Mouse (Mus musculus): Measurements from ENCODE around the gene Dip2a. TPM values are rescaled to one million over a fixed set of nuclear protein-coding genes. Genes with fewer than 3 reads are reported as not detected.
A peak's percentile ranks its signal among the peaks of the same experiment; 100 is the strongest.

The Dip2a gene
- polyA plus RNA-seq, 1 experiment, result 12.1 TPM

DNA sequence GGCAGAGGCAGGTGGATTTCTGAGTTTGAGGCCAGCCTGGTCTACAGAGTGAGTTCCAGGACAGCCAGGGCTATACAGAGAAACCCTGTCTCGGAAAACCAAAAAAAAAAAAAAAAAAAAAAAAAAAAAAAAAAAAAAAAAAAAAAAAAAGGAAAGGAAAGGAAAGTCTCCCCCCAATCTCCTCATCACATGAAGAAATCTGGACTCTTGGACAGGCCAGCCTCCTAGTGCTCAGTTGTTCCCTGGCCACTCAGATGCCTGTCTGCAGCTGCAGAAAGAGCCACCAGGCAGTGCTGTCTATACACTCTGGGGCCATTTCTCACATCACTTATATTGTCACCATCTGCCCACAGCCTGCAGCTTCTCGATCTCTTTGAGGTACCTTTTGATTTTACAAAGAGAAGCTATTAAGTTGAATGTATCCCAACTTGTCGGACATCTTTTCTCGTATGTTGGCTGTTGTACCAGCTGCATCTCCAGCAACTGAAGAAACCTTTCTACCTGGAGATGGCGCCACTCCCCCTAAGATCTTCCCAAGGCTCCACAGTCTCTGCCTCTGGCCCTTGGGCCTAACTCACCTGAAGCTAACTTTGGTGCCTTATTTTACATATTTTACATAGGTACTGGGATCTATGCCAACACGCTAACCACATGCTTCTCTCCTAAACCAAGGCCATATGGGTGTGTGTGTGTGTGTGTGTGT is 18.6 kb downstream of the Dip2a start:
- TF ChIP-seq CTCF (IDR thresholded peaks at IDR 0.05; ENCODE audit: low read depth, low read length) (no peak), POLR2A (IDR thresholded peaks at IDR 0.05; ENCODE audit: borderline replicate concordance, low read depth, low read length) (no peak)
- H3K27ac ChIP-seq (ENCODE audit: insufficient read depth, low read depth, low read length), result no peak overlapping the region
- no peak overlapping the region for H3K4me3 ChIP-seq (ENCODE audit: insufficient read depth, low read length)
- H3K4me1 ChIP-seq (ENCODE audit: control insufficient read depth, insufficient read depth, low read length), result no peaks in the 10 kb centered on the region

DNA sequence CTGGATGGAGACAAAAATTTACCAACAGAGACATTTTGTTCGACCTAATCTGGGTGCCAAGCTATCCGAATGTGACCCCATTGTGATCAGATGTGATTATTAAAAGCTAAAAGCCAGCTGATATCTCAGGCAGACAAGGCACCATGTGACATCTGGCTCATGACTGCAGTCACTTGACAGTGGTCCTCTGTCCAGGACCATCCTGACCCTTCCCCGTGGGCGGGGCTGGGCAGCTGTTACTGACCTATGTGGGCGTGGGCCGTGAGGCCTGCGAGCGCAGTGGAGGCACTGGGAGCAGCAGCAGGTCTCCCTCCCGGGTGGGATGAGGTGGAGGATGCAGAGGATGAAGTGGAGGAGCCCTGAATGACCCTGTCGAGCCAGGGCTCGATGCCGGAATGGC is 27.5 kb downstream of the Dip2a start:
- no peak for TF ChIP-seq POLR2A (IDR thresholded peaks at IDR 0.05; ENCODE audit: borderline replicate concordance, low read depth, low read length)
- no peak for TF ChIP-seq CTCF (IDR thresholded peaks at IDR 0.05; ENCODE audit: low read depth, low read length)
- H3K4me3 ChIP-seq (ENCODE audit: insufficient read depth, low read length), result no peak overlapping the region

DNA sequence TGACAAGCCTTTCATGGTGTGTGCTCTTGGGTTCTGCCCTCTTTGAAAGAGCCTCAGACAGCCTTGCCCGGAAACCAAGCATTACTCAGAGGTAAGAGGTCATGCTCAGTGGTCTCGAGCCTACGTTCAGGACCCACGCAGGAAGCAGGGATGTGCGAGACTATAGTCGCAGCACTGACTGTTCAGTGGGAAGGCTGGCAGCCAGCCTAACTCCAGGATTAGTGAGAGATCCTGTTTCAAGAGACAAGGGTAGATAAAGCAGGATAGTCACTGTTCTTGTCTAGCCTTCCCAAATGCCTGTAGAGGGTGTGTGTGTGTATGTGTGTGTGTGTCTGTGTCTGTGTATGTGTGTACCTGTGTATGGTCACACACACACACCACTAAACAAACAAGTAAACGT is 28.9 kb downstream of the Dip2a start:
- Histone ChIP-seq H3K27ac (ENCODE audit: insufficient read depth, low read depth, low read length) (no peak overlapping the region), H3K4me1 (ENCODE audit: control insufficient read depth, insufficient read depth, low read length) (no peaks in the 10 kb centered on the region), H3K4me3 (ENCODE audit: insufficient read depth, low read length) (no peak overlapping the region)
- no peak for TF ChIP-seq CTCF (IDR thresholded peaks at IDR 0.05; ENCODE audit: low read depth, low read length)
- no peak for TF ChIP-seq POLR2A (IDR thresholded peaks at IDR 0.05; ENCODE audit: borderline replicate concordance, low read depth, low read length)

More for the DNA sequence above, 27.5 kb downstream of the Dip2a start:
- H3K4me1 ChIP-seq (ENCODE audit: control insufficient read depth, insufficient read depth, low read length), result no peaks in the 10 kb centered on the region
- no peak overlapping the region for H3K27ac ChIP-seq (ENCODE audit: insufficient read depth, low read depth, low read length)

DNA sequence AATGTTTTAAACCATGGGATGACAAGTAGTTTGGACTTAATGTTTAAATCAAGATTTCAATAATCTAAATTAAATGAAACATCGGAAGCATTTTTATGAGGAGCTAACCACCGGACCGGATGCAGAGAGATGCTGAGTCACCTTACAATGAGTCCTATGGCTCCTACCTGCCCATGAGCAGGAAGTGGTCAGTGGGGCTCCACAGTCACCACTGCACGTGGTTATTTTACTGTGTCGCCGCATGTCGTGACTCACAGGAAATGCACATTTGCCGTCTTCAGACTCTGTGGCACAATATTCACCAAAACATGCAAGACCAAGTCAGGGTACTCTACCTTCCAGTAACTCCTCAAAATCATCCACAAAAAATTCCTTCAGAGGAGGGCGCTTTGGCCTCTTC is 38.4 kb downstream of the Dip2a start:
- Histone ChIP-seq H3K4me1 (ENCODE audit: control insufficient read depth, insufficient read depth, low read length) (peaks cover 10% of the 10 kb centered on the region), H3K4me3 (ENCODE audit: insufficient read depth, low read length) (no peak overlapping the region), H3K27ac (ENCODE audit: insufficient read depth, low read depth, low read length) (no peak overlapping the region)
- TF ChIP-seq POLR2A (IDR thresholded peaks at IDR 0.05; ENCODE audit: borderline replicate concordance, low read depth, low read length) (no peak), CTCF (IDR thresholded peaks at IDR 0.05; ENCODE audit: low read depth, low read length) (no peak)

DNA sequence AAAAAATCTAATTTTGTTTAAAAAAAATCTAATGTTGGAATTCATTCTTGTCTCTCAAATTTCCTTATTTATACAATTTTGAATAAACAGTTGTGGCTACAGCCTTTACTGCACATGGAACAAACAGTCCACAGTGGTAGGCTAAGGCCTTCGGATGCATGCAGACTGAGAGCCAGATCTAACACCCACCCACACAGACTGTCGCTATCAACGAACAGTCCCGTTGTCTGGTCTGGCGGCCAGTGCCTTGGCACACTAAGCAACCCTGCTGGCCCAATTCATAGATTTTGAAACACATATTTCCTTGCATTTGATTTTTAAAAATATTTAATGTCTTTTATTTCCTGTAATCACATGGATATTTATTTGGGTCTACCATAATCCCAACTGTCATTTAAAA is 45.0 kb downstream of the Dip2a start:
- TF ChIP-seq POLR2A (IDR thresholded peaks at IDR 0.05; ENCODE audit: borderline replicate concordance, low read depth, low read length), result no peak
- TF ChIP-seq CTCF (IDR thresholded peaks at IDR 0.05; ENCODE audit: low read depth, low read length), result no peak
- no peaks in the 10 kb centered on the region for H3K4me1 ChIP-seq (ENCODE audit: control insufficient read depth, insufficient read depth, low read length)
- H3K4me3 ChIP-seq (ENCODE audit: insufficient read depth, low read length), result no peak overlapping the region
- no peak overlapping the region for H3K27ac ChIP-seq (ENCODE audit: insufficient read depth, low read depth, low read length)

DNA sequence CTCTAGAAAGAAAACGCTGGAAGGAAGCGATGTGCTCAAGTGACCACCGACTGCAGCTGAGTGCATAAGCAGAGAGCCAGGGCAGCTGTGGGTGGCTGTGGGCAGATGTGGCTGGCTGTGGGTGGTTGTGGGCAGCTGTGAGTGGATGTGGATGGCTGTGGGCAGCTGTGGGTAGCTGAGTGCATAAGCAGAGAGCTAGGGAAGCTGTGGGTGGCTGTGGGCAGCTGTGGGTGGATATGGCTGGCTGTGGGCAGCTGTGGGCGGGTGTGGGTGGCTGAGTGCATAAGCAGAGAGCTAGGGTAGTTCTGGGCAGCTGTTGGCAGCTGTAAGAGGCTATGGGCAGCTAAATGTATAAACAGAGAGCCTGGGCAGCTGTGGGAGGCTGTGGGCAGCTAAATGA is 51.9 kb downstream of the Dip2a start:
- H3K27ac ChIP-seq (ENCODE audit: insufficient read depth, low read depth, low read length), result no peak overlapping the region
- TF ChIP-seq POLR2A (IDR thresholded peaks at IDR 0.05; ENCODE audit: borderline replicate concordance, low read depth, low read length), result no peak
- TF ChIP-seq CTCF (IDR thresholded peaks at IDR 0.05; ENCODE audit: low read depth, low read length), result no peak
- no peak overlapping the region for H3K4me3 ChIP-seq (ENCODE audit: insufficient read depth, low read length)

DNA sequence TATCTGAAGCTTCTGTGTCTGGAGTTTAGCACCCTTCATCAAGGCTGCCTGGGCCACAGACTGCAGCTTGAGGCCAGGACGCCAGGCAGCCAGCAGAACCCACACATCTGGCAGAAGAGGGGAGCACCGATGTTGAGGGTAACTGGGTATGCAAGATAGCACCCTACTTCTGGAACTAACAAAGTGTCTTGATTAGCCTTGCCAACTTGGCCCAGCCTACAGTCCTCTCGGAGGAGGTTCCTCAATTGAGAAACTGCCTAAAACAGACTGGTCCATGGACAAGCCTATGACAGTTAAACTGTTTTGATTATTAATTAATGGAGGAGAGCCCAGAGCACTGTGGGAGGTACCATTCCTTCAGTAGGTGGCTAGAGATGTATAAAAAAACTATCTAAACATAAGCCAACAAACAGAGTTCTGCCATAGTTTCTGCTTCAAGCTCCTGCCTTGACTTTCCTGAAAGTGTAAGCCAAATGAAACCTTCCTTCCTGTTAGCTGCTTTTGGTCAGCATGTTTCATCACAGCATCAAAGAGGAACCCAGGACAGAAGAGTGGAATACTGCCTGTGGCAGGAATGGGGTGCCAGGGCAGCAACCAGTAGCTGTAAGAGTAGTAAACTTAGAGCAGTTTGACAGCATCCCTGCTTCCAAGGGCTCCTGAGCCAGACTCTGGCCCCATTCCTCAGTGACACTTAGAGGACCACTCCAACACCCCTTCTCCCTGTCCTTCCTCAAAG is 55.0 kb downstream of the Dip2a start:
- Histone ChIP-seq H3K4me1 (ENCODE audit: control insufficient read depth, insufficient read depth, low read length) (peaks cover 31% of the 10 kb centered on the region), H3K27ac (ENCODE audit: insufficient read depth, low read depth, low read length) (peak overlapping the region; percentile 61), H3K4me3 (ENCODE audit: insufficient read depth, low read length) (no peak overlapping the region)
- TF ChIP-seq CTCF (IDR thresholded peaks at IDR 0.05; ENCODE audit: low read depth, low read length) (no peak), POLR2A (IDR thresholded peaks at IDR 0.05; ENCODE audit: borderline replicate concordance, low read depth, low read length) (no peak)

More for the DNA sequence above, 51.9 kb downstream of the Dip2a start:
- H3K4me1 ChIP-seq (ENCODE audit: control insufficient read depth, insufficient read depth, low read length), result peaks cover 31% of the 10 kb centered on the region

DNA sequence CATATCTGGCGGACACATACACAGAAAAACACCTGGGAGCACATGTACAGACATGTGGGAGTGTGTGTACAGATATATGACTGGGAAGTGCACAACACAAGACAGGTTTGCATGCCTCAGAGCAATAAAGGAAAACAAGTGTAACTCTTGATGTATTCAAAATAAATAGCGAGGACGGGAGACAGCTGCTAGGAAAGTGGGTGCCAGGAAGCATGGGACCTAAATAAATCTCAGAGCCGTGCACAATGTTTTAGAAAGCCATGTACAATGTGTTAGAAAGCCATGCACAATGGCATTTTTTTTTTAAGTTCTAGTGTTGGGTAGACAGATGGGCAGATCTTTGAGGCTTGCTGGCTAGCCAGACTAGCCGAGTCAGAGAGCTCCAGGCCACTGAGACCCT is 56.0 kb downstream of the Dip2a start:
- H3K27ac ChIP-seq (ENCODE audit: insufficient read depth, low read depth, low read length), result no peak overlapping the region; the same call in 1 of the 2 replicates
- no peak overlapping the region for H3K4me3 ChIP-seq (ENCODE audit: insufficient read depth, low read length)
- TF ChIP-seq CTCF (IDR thresholded peaks at IDR 0.05; ENCODE audit: low read depth, low read length), result no peak
- TF ChIP-seq POLR2A (IDR thresholded peaks at IDR 0.05; ENCODE audit: borderline replicate concordance, low read depth, low read length), result no peak
- peaks cover 31% of the 10 kb centered on the region for H3K4me1 ChIP-seq (ENCODE audit: control insufficient read depth, insufficient read depth, low read length)

DNA sequence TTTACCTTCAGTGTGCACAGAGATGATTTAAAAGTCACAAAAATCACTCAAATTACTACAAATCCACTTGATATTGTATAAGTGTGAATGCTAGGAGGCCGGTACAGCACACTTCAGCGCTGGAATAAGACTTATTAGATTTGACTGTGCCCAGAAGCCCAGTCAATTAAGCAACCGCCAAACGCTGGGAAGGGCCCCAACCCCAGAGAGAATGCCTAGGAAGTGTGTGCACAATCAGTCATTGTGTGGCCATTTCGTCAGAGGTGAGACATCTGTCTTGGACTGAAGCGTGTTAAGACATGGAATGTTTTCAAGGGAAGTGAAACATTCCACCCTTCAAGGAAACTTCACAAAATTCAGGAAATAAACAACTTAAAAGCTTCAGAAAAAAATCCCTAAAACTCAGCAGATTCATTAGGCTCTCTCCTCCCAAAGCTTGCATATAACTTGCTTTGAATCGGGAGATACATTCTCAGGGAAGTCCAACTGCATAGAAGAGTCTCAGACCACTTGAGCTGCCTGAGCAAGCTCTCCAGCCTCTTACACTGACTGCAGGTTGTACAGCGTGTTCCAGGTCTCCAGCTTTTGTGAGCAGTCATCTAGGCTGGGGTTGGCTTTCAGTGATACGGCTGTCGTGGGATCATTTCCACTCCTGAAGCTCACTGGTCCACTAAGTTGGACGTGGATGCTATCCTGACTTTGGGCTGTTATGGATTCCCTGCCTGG is 56.7 kb downstream of the Dip2a start:
- H3K4me1 ChIP-seq (ENCODE audit: control insufficient read depth, insufficient read depth, low read length), result peaks cover 31% of the 10 kb centered on the region
- no peak overlapping the region for H3K4me3 ChIP-seq (ENCODE audit: insufficient read depth, low read length)
- no peak for TF ChIP-seq CTCF (IDR thresholded peaks at IDR 0.05; ENCODE audit: low read depth, low read length)
- TF ChIP-seq POLR2A (IDR thresholded peaks at IDR 0.05; ENCODE audit: borderline replicate concordance, low read depth, low read length), result no peak
- no peak overlapping the region for H3K27ac ChIP-seq (ENCODE audit: insufficient read depth, low read depth, low read length)

Data from bone marrow macrophage, adult 2 months (primary cell).